11 mouse cellular contexts compared by ENCODE assay signal in genomic region chr10:71382858-71383551, GRCm38 (mm10).
"Had no signal": no experiment of that assay in that cellular context is flagged by ENCODE, and none has a peak within 500 bp of the region (broad histone marks: within the 10 kb centered on the region; RNA-seq: fewer than 3 reads in every experiment).

No protein-coding gene starts in this region.

- H3K9ac ChIP-seq: hindbrain, embryonic 15.5 days; limb, embryonic 13.5 days; liver, embryonic 13.5 days; midbrain, embryonic 13.5 days had no signal

- H3K27me3 ChIP-seq: hindbrain, embryonic 15.5 days; limb, embryonic 13.5 days; liver, embryonic 13.5 days; midbrain, embryonic 13.5 days had no signal

- H3K4me1 ChIP-seq: hindbrain, embryonic 15.5 days; liver, embryonic 13.5 days; midbrain, embryonic 13.5 days had no signal

- ATAC-seq: midbrain, embryonic 13.5 days had no signal

- H3K9me3 ChIP-seq: hindbrain, embryonic 15.5 days; limb, embryonic 13.5 days; liver, embryonic 13.5 days; midbrain, embryonic 13.5 days had no signal

- H3K4me3 ChIP-seq: hindbrain, embryonic 15.5 days; layer of hippocampus, adult 2 months; limb, embryonic 13.5 days; liver, embryonic 13.5 days; midbrain, embryonic 13.5 days had no signal

- H3K27ac ChIP-seq: hindbrain, embryonic 15.5 days; layer of hippocampus, adult 2 months; limb, embryonic 13.5 days; liver, embryonic 13.5 days; midbrain, embryonic 13.5 days had no signal

- DNase-seq: left cerebral cortex, postnatal 4 days; liver, embryonic 13.5 days; lung, adult 18-20 months; lung, postnatal 36 days; right cerebral cortex, postnatal 14 days; thymus, adult 18-20 months; thymus, postnatal 14 days had no signal

- H3K4me2 ChIP-seq: hindbrain, embryonic 15.5 days; limb, embryonic 13.5 days; liver, embryonic 13.5 days; midbrain, embryonic 13.5 days had no signal
